Mouse (Mus musculus): ENCODE measurements around the gene Crtc3. TPM values are rescaled to one million over a fixed set of nuclear protein-coding genes. Genes with fewer than 3 reads are reported as not detected.

The Crtc3 gene
- polyA plus RNA-seq, 1 experiment from 2014 or later, result 4.1 TPM

DNA sequence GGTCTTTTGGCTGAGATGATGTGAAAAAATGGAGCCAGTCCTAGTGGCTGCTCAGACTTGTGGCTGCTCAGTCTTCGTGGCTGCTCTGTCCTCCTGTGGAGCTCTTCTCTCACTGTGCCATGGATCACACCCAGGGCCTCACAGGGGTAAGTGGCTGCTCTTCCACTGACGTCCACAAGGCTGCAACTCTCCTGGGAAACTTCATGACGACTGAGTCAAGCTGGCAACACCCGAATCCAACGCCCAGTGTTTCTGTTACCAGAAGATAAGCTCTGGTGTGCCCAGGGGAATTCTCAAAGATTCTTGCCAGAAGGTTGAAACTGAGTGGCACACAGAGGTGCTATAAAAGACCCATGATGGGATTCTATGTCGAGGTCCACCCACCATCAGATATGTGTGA is 13.8 kb upstream of the Crtc3 start:
- 43% methylated on average over 6 of the region's 6 CpGs for WGBS (ENCODE audit: insufficient replicate concordance)
- no peak overlapping the region for H3K27ac ChIP-seq (ENCODE audit: low read depth)
- no peaks in the 10 kb centered on the region for H3K36me3 ChIP-seq (replicated peaks; ENCODE audit: insufficient read depth, low read length)
- peaks cover 10% of the 10 kb centered on the region; the same call in 1 of the 2 replicates for H3K4me1 ChIP-seq (ENCODE audit: insufficient read depth)
- H3K4me2 ChIP-seq (ENCODE audit: low read depth, low read length), result no peak overlapping the region
- H3K9me3 ChIP-seq (ENCODE audit: low read length), result no peaks in the 10 kb centered on the region
- no peak overlapping the region for H3K9ac ChIP-seq (replicated peaks)
- DNase-seq, result peak; percentile 48
- H3K27me3 ChIP-seq (ENCODE audit: insufficient read depth, low read length), result no peaks in the 10 kb centered on the region
- peak; percentile 90 for ATAC-seq
- TF ChIP-seq EP300 (IDR thresholded peaks at IDR 0.05; ENCODE audit: low read depth), result peak; percentile 60
- TF ChIP-seq CTCF (IDR thresholded peaks at IDR 0.05; ENCODE audit: low read depth), result peak; percentile 47
- no peak overlapping the region for H3K4me3 ChIP-seq (ENCODE audit: low read depth, low read length)

DNA sequence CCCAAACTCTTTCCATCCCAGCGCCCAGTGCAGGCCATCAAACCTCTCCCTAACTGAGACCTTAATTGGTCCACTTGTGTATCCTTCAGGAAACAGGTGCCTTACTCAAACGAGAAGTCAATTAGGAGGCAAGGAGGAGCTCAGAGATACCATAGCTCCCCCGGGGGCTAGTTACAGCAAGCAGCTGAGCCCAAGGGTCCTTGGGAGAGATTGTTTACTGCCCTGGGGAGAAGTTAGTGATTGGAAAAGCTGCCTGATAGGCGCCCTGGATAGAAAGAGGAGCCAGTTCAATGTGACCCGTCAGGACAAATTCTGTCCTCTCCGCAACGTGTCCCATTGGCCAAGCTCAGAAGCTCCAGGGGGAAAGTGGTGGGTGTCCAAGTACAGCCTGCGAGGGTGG is 11.0 kb upstream of the Crtc3 start:
- H3K9ac ChIP-seq (replicated peaks), result no peak overlapping the region
- WGBS (ENCODE audit: insufficient replicate concordance), result 63% methylated on average over 8 of the region's 8 CpGs
- H3K4me2 ChIP-seq (ENCODE audit: low read depth, low read length), result no peak overlapping the region
- H3K4me1 ChIP-seq (ENCODE audit: insufficient read depth), result peaks cover 18% of the 10 kb centered on the region
- H3K36me3 ChIP-seq (replicated peaks; ENCODE audit: insufficient read depth, low read length), result no peaks in the 10 kb centered on the region
- H3K4me3 ChIP-seq (ENCODE audit: low read depth, low read length), result no peak overlapping the region
- ATAC-seq (no peak), DNase-seq (no peak)
- no peak overlapping the region for H3K27ac ChIP-seq (ENCODE audit: low read depth)
- no peaks in the 10 kb centered on the region for H3K9me3 ChIP-seq (ENCODE audit: low read length)
- H3K27me3 ChIP-seq (ENCODE audit: insufficient read depth, low read length), result no peaks in the 10 kb centered on the region
- TF ChIP-seq EP300 (IDR thresholded peaks at IDR 0.05; ENCODE audit: low read depth) (no peak), CTCF (IDR thresholded peaks at IDR 0.05; ENCODE audit: low read depth) (no peak)

DNA sequence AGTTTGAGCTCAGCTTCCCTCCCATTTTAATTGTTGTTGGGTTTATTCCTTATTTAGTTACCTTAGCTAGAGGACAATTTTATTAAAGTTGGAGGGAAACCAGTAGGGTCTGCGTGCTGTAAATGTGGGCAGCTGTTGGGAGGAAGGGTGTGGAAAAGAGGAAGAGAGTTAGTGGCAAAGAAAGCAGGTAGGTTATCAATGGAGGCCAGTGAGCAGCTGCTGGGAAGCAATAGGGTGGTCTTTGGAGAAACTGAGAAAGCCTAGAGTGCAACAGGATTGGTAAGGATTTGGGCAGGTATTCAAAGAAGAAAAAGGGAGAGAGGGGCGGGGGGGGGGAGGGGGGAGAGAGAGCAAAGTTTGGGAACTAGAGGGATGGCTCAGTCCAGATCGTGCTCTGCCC is 10.3 kb upstream of the Crtc3 start:
- ATAC-seq (no peak), DNase-seq (no peak)
- H3K27ac ChIP-seq (ENCODE audit: low read depth), result no peak overlapping the region
- TF ChIP-seq CTCF (IDR thresholded peaks at IDR 0.05; ENCODE audit: low read depth) (no peak), EP300 (IDR thresholded peaks at IDR 0.05; ENCODE audit: low read depth) (no peak)
- H3K4me2 ChIP-seq (ENCODE audit: low read depth, low read length), result no peak overlapping the region
- H3K36me3 ChIP-seq (replicated peaks; ENCODE audit: insufficient read depth, low read length), result no peaks in the 10 kb centered on the region
- no peak overlapping the region for H3K9ac ChIP-seq (replicated peaks)
- no peak overlapping the region for H3K4me3 ChIP-seq (ENCODE audit: low read depth, low read length)
- H3K9me3 ChIP-seq (ENCODE audit: low read length), result no peaks in the 10 kb centered on the region
- 56% methylated on average over 3 of the region's 3 CpGs for WGBS (ENCODE audit: insufficient replicate concordance)
- H3K4me1 ChIP-seq (ENCODE audit: insufficient read depth), result peaks cover 18% of the 10 kb centered on the region
- H3K27me3 ChIP-seq (ENCODE audit: insufficient read depth, low read length), result no peaks in the 10 kb centered on the region

DNA sequence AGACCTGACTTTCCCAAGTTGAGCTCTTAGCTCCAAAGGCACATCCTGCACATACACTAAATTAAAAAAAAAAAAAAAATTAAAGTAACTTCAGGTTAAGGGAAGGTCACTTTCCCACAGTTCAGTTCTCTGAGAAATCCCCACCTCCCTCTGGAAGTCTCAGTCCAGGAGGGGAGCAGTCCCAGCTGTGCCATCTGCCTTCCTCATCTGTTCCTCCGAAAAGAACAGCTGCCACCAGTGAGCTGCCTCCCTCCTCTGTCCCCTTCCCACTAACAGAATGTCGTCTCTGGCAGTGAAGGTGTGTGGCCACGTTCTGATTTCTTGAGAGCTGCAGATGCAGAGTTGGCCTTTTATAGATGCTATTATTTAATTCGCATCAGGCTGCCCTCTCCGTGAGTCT is 9.2 kb upstream of the Crtc3 start:
- H3K4me1 ChIP-seq (ENCODE audit: insufficient read depth), result peaks cover 13% of the 10 kb centered on the region; the same call in 1 of the 2 replicates
- TF ChIP-seq EP300 (IDR thresholded peaks at IDR 0.05; ENCODE audit: low read depth) (no peak), CTCF (IDR thresholded peaks at IDR 0.05; ENCODE audit: low read depth) (no peak)
- no peak overlapping the region for H3K9ac ChIP-seq (replicated peaks)
- WGBS (ENCODE audit: insufficient replicate concordance), result 73% methylated on average over 5 of the region's 5 CpGs
- no peaks in the 10 kb centered on the region for H3K27me3 ChIP-seq (ENCODE audit: insufficient read depth, low read length)
- no peak for ATAC-seq
- H3K9me3 ChIP-seq (ENCODE audit: low read length), result no peaks in the 10 kb centered on the region
- no peaks in the 10 kb centered on the region for H3K36me3 ChIP-seq (replicated peaks; ENCODE audit: insufficient read depth, low read length)
- H3K4me3 ChIP-seq (ENCODE audit: low read depth, low read length), result no peak overlapping the region
- no peak for DNase-seq
- H3K4me2 ChIP-seq (ENCODE audit: low read depth, low read length), result no peak overlapping the region
- H3K27ac ChIP-seq (ENCODE audit: low read depth), result no peak overlapping the region

DNA sequence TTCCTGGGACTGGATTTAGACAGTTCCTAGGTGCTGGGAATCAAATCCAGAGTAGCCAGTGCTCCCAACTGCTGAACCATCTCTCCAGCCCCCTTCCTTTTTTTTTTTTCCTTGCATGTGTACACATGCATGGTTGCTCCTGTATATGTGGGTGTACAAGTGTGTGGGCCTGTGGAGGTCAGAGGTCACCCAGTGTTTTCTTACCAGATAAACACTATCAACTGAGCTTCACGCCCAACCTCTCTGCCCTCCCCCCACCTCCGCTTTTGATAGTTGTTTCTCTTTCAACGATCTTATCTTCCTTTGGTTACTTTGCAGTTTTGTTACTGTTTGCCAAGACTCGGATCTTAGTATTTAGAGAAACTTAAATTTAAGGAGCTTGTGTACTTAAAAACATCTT is 8.2 kb upstream of the Crtc3 start:
- H3K9ac ChIP-seq (replicated peaks), result no peak overlapping the region
- H3K27me3 ChIP-seq (ENCODE audit: insufficient read depth, low read length), result no peaks in the 10 kb centered on the region
- H3K36me3 ChIP-seq (replicated peaks; ENCODE audit: insufficient read depth, low read length), result no peaks in the 10 kb centered on the region
- peaks cover 9% of the 10 kb centered on the region; the same call in 1 of the 2 replicates for H3K4me1 ChIP-seq (ENCODE audit: insufficient read depth)
- no peaks in the 10 kb centered on the region for H3K9me3 ChIP-seq (ENCODE audit: low read length)
- ATAC-seq, result no peak
- TF ChIP-seq EP300 (IDR thresholded peaks at IDR 0.05; ENCODE audit: low read depth), result no peak
- TF ChIP-seq CTCF (IDR thresholded peaks at IDR 0.05; ENCODE audit: low read depth), result no peak
- H3K4me2 ChIP-seq (ENCODE audit: low read depth, low read length), result no peak overlapping the region
- 21% methylated on average over 4 of the region's 4 CpGs for WGBS (ENCODE audit: insufficient replicate concordance)
- H3K27ac ChIP-seq (ENCODE audit: low read depth), result no peak overlapping the region
- DNase-seq, result no peak
- no peak overlapping the region for H3K4me3 ChIP-seq (ENCODE audit: low read depth, low read length)

DNA sequence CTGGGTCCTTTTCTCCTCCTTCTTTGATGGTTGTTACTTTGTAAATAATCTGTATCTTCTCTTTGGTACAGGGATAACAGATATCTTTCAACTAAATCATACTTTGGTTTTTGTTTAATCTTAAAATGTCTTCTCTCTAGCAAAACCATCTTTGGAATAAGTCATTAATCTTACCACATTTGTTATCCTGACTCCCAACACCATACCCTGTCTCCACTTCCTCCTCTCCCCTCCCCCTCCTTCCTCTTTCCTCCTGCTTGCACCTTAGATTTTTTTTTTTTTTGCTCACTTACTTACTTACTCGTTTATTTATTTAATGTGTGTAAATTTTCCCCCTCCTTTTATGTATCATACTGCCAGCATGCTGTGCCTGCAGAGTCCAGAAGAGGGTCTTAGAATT is 7.7 kb upstream of the Crtc3 start:
- no peak overlapping the region for H3K4me3 ChIP-seq (ENCODE audit: low read depth, low read length)
- no peaks in the 10 kb centered on the region for H3K36me3 ChIP-seq (replicated peaks; ENCODE audit: insufficient read depth, low read length)
- ATAC-seq (no peak), DNase-seq (no peak)
- H3K4me1 ChIP-seq (ENCODE audit: insufficient read depth), result peaks cover 9% of the 10 kb centered on the region; the same call in 1 of the 2 replicates
- no peak overlapping the region for H3K4me2 ChIP-seq (ENCODE audit: low read depth, low read length)
- no peaks in the 10 kb centered on the region for H3K27me3 ChIP-seq (ENCODE audit: insufficient read depth, low read length)
- TF ChIP-seq EP300 (IDR thresholded peaks at IDR 0.05; ENCODE audit: low read depth) (no peak), CTCF (IDR thresholded peaks at IDR 0.05; ENCODE audit: low read depth) (no peak)
- 21% methylated on average over 1 of the region's 1 CpGs for WGBS (ENCODE audit: insufficient replicate concordance)
- no peak overlapping the region for H3K9ac ChIP-seq (replicated peaks)
- H3K27ac ChIP-seq (ENCODE audit: low read depth), result no peak overlapping the region
- H3K9me3 ChIP-seq (ENCODE audit: low read length), result no peaks in the 10 kb centered on the region

DNA sequence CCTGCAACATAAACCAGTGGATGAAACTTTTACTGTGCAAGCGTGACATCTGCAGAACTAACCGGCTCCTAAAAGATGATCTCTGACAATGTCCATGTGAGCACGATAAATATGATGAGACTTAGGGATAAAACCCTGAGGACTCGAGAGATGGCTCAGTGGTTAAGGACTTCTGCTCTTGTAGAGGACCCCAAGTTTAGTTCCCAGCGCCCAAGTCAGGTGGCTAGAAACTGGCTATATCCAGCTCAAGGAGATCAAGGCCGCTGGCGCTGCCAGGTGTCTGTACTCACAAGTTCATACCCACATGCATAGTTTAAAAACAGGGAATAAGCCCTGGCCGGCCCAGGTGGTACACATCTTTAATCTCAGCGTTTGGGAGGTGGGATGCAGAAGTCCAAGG is 3.8 kb upstream of the Crtc3 start:
- TF ChIP-seq CTCF (IDR thresholded peaks at IDR 0.05; ENCODE audit: low read depth), result no peak
- no peak for TF ChIP-seq EP300 (IDR thresholded peaks at IDR 0.05; ENCODE audit: low read depth)
- WGBS (ENCODE audit: insufficient replicate concordance), result 87% methylated on average over 9 of the region's 9 CpGs
- peaks cover 22% of the 10 kb centered on the region for H3K4me1 ChIP-seq (ENCODE audit: insufficient read depth)
- DNase-seq (no peak), ATAC-seq (no peak)
- no peak overlapping the region for H3K27ac ChIP-seq (ENCODE audit: low read depth)
- no peaks in the 10 kb centered on the region for H3K27me3 ChIP-seq (ENCODE audit: insufficient read depth, low read length)
- no peak overlapping the region for H3K4me3 ChIP-seq (ENCODE audit: low read depth, low read length)
- no peaks in the 10 kb centered on the region for H3K36me3 ChIP-seq (replicated peaks; ENCODE audit: insufficient read depth, low read length)
- no peak overlapping the region for H3K9ac ChIP-seq (replicated peaks)
- H3K9me3 ChIP-seq (ENCODE audit: low read length), result no peaks in the 10 kb centered on the region
- H3K4me2 ChIP-seq (ENCODE audit: low read depth, low read length), result no peak overlapping the region

Data from liver, postnatal 0 days (tissue).